Mouse (Mus musculus): ENCODE measurements around the gene Nbea. TPM values are rescaled to one million over a fixed set of nuclear protein-coding genes. Genes with fewer than 3 reads are reported as not detected.
"Not testable (repeated sequence)": the region's sequence is repeated elsewhere in the genome, so short reads cannot be mapped to it uniquely, and the experiment has no call there.

Gene Nbea
- polyA plus RNA-seq, 1 experiment from 2014 or later, result 13.2 TPM

DNA sequence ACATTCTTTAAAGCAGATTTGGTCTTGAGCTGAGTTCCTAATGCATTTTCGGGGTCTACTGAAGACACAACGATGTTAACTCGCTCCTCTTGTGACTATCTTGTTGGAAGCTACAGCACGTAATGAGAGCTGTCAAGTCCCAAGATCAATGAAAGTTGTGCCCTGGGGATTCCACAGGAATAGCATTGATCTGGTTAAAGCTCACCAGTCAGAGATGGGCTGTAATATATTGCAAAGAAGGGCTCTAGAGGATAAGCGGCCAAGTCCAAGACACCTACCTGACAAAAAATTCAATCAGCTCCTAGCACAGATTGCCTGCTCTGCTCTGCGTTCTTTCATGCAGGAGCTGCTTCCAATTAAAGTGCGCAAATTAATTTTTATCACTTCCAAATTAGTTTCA, 545.8 kb downstream of the Nbea start:
- no peak overlapping the region for H3K4me3 ChIP-seq
- no peak overlapping the region for H3K9ac ChIP-seq
- no peaks in the 10 kb centered on the region for H3K27me3 ChIP-seq
- no peak overlapping the region for H3K27ac ChIP-seq
- no peak overlapping the region for H3K4me2 ChIP-seq
- peaks cover 11% of the 10 kb centered on the region; the same call in 1 of the 2 replicates for H3K36me3 ChIP-seq
- ATAC-seq (ENCODE audit: insufficient number of reproducible peaks, low FRiP score, low TSS enrichment, low read depth), result no peak
- H3K4me1 ChIP-seq, result no peaks in the 10 kb centered on the region
- H3K9me3 ChIP-seq, result no peaks in the 10 kb centered on the region
- WGBS, result 77% methylated on average over 7 of the region's 7 CpGs

DNA sequence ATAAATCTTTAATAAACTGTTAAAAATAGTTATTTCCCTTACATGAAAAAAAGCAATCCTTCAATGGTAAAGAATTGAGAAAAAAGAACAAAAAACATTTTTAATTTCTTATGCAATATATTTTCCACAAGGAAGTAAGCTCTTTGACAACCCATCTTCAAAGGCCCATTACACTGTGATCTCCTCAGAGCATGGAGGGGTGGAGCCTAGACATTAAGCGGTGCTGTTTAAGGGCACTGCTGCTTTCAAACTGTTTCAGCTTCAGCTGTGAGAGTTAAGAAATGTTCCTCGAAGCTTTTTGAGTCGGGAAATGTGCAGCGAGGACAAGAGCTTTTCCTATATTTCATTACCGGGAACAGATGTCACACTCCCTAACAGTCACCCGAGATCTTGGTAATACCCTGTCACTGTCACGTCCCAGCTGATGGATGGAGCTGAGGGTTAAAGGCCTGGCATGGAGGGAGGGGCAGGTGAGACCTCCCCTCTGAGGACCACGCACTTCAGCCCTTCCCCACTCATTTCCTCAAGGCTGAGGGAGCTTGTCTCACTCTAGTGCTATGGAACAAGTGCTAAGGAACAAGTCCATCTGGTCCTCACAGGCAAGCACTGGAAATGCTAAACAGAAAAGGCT, 547.8 kb downstream of the Nbea start:
- no peaks in the 10 kb centered on the region for H3K9me3 ChIP-seq
- ATAC-seq (ENCODE audit: insufficient number of reproducible peaks, low FRiP score, low TSS enrichment, low read depth), result no peak
- H3K27me3 ChIP-seq, result no peaks in the 10 kb centered on the region
- 23% methylated on average over 8 of the region's 8 CpGs for WGBS
- no peak overlapping the region for H3K27ac ChIP-seq
- no peak overlapping the region for H3K9ac ChIP-seq
- H3K36me3 ChIP-seq, result peaks cover 10% of the 10 kb centered on the region; the same call in 1 of the 2 replicates
- H3K4me3 ChIP-seq, result no peak overlapping the region
- H3K4me1 ChIP-seq, result no peaks in the 10 kb centered on the region
- no peak overlapping the region for H3K4me2 ChIP-seq

DNA sequence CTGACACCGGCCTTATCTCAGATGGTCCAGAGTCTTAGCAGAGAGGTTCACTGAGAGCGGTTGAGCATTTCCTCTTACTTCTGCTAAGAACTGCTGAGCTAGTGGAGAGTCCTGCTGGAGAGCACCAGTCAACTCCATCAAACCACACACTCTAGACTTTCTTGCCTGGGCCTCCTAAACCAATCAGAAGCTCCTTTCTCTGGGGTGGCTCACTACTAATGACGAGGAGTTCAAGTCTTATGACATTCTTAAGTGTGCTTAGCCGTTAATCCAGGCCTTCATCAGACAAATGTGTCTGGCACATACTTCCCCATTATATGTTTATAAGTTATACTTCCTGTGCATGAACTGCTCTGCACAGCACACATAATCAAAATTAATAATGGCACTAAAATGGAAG, 556.4 kb downstream of the Nbea start:
- WGBS, result 69% methylated on average over 4 of the region's 4 CpGs
- H3K27ac ChIP-seq, result no peak overlapping the region
- no peak overlapping the region for H3K4me2 ChIP-seq
- H3K36me3 ChIP-seq, result peaks cover 33% of the 10 kb centered on the region
- H3K4me3 ChIP-seq, result no peak overlapping the region
- H3K9me3 ChIP-seq, result no peaks in the 10 kb centered on the region
- no peaks in the 10 kb centered on the region for H3K27me3 ChIP-seq
- H3K4me1 ChIP-seq, result 0 out of 2 replicates have a peak, but pooled peaks cover 3% of the 10 kb centered on the region
- ATAC-seq (ENCODE audit: insufficient number of reproducible peaks, low FRiP score, low TSS enrichment, low read depth), result no peak
- H3K9ac ChIP-seq, result no peak overlapping the region

DNA sequence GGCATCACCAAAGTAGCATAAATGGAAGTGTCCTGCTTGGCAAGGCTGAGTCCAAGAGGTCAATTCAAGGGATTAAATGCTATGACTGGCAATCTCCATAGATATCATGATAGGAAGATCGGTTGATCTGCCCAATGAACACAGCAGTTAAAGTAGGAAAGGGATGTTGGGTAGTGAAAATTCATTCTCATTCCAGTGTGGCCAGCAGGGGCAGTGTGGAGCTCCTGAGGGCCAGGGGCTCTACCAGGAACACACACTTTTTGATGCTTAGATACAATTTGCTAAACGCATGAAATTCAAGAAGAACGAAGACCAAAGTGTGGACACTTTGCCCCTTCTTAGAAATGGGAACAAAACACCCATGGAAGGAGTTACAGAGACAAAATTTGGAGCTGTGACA, 561.5 kb downstream of the Nbea start:
- not testable (repeated sequence) for H3K9ac ChIP-seq; H3K27me3 ChIP-seq; H3K27ac ChIP-seq; H3K4me2 ChIP-seq; H3K4me3 ChIP-seq; H3K36me3 ChIP-seq; ATAC-seq (ENCODE audit: insufficient number of reproducible peaks, low FRiP score, low TSS enrichment, low read depth); H3K4me1 ChIP-seq; H3K9me3 ChIP-seq
- 91% methylated on average over 3 of the region's 3 CpGs for WGBS

DNA sequence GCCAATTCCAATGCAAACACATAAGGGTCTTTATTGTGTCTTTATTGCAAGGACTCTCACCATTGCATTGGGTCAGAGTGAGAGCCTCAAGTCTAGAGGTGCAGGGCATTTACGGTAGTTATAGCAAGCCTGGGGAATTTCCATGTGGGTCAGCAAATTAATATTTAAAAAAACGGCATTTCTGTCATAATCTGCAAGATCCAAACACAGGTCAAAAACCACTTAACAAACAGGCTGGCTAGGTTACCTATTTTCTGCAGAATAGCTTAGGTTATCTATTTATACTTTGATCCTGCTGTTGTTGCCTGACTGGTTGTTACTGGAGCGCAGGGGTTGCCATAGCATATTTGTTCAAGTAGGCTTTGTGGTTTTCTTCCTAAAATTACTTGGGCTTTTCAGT, 565.1 kb downstream of the Nbea start:
- no peak overlapping the region for H3K4me3 ChIP-seq
- 88% methylated on average over 3 of the region's 3 CpGs for WGBS
- H3K27ac ChIP-seq, result no peak overlapping the region
- no peaks in the 10 kb centered on the region for H3K27me3 ChIP-seq
- H3K36me3 ChIP-seq, result no peaks in the 10 kb centered on the region
- 0 out of 2 replicates have a peak, but pooled peaks cover 1% of the 10 kb centered on the region for H3K4me1 ChIP-seq
- H3K9ac ChIP-seq, result no peak overlapping the region
- H3K9me3 ChIP-seq, result no peaks in the 10 kb centered on the region
- ATAC-seq (ENCODE audit: insufficient number of reproducible peaks, low FRiP score, low TSS enrichment, low read depth), result no peak
- H3K4me2 ChIP-seq, result no peak overlapping the region

DNA sequence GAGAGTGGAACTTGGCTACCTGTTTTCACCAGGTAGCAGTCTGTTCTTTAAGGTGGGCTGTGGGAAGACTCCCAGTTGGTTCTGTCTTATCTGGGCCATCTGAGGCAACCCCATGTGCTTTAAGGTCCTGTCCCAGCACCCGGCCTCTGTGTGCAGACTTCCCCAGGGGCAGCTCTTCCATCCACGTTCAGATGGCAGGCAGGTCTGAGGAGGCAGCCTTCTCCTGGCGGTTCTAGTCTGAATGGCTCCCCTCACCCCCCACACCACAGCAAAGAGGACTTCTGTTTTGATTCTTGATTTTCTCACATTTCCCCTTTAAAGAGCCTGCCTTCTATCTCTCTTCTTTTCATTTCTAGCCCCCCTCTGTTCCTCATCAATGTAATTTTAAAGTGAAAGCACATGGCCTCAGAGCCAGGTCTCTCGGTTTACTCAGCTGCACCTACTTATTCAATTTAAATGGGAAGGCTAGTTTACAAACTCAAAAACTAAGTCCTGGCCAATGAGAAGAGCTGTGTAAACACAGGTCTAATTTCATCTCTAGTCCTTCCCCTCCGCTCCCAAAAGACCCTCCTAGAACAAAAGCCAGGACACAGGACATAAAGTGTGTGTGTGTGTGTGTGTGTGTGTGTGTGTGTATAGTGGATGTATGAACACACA, 570.9 kb downstream of the Nbea start:
- no peak for ATAC-seq (ENCODE audit: insufficient number of reproducible peaks, low FRiP score, low TSS enrichment, low read depth)
- Histone ChIP-seq H3K27ac (0 out of 2 replicates have a peak overlapping the region, but pooled peaks have one; percentile 35), H3K4me3 (no peak overlapping the region), H3K9ac (no peak overlapping the region), H3K4me1 (peaks cover 13% of the 10 kb centered on the region), H3K9me3 (no peaks in the 10 kb centered on the region), H3K27me3 (no peaks in the 10 kb centered on the region), H3K36me3 (no peaks in the 10 kb centered on the region), H3K4me2 (no peak overlapping the region)
- WGBS, result 24% methylated on average over 5 of the region's 5 CpGs

DNA sequence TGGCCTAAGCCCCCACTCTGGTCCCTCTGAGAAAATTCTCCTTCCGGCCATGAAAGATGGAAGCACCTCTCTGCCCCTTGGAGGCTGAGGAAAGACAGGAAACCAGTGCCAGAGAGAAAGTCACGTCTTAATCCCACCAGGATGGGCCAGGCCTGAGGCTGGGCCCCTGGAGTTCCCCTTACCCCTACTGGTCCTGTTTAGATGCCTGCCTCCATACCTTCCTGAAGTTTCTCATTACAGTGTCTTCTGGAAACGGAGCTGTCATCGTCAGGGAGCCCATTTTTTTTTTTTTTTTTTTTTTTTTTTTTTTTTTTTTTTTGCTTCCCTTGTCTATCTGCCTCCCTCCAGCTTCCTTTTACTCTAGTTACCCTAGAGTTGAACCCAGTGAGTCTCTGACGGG, 571.5 kb downstream of the Nbea start:
- Histone ChIP-seq H3K9ac (no peak overlapping the region), H3K4me2 (no peak overlapping the region), H3K36me3 (no peaks in the 10 kb centered on the region), H3K27ac (no peak overlapping the region), H3K9me3 (no peaks in the 10 kb centered on the region), H3K27me3 (no peaks in the 10 kb centered on the region), H3K4me1 (peaks cover 13% of the 10 kb centered on the region), H3K4me3 (no peak overlapping the region)
- 54% methylated on average over 5 of the region's 5 CpGs for WGBS
- ATAC-seq (ENCODE audit: insufficient number of reproducible peaks, low FRiP score, low TSS enrichment, low read depth), result no peak

DNA sequence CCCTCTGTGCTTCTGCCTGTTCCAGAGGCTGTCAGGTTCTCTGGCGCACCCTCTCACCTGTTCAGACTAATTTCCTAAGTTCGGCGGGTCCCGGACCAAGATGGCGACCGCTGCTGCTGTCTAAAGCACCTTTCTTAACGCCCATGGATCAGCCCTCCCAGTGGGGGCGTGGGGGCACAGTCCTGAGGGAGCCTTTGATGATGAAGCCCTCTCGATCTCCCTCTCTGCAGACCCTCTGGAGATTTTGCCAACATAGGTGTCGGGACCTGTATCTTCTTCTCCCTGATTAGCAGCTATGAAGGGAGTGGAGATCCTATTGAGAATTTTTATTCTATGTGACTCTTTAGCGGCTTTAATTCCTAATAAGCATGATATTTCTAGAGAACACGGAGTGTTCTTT, 573.3 kb downstream of the Nbea start:
- no peak overlapping the region for H3K27ac ChIP-seq
- H3K4me3 ChIP-seq, result no peak overlapping the region
- H3K4me1 ChIP-seq, result peaks cover 13% of the 10 kb centered on the region
- 88% methylated on average over 12 of the region's 12 CpGs for WGBS
- H3K9ac ChIP-seq, result no peak overlapping the region
- H3K27me3 ChIP-seq, result no peaks in the 10 kb centered on the region
- H3K36me3 ChIP-seq, result no peaks in the 10 kb centered on the region
- H3K4me2 ChIP-seq, result no peak overlapping the region
- no peak for ATAC-seq (ENCODE audit: insufficient number of reproducible peaks, low FRiP score, low TSS enrichment, low read depth)
- H3K9me3 ChIP-seq, result no peaks in the 10 kb centered on the region

DNA sequence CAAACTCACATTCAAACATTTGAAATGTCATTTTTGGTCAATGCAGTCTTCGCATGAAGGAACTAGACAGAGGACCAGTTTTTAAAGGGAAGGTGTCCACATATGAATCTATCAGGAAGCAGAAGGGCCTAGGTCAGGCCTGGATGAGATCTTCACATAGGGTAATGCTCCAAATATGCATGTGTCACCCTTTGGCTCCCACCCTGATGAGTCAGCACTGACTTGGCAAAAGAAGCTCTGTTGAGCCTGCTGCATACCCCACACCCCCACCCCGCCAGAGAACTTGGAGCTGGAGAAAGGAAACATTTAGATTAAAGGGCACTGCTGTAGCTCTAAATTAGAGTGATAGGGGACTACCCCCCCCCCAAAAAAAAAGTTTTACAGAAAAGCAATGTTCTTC, 583.2 kb downstream of the Nbea start:
- H3K27me3 ChIP-seq, result no peaks in the 10 kb centered on the region
- no peak overlapping the region for H3K9ac ChIP-seq
- H3K4me1 ChIP-seq, result peaks cover 25% of the 10 kb centered on the region; the same call in 1 of the 2 replicates
- H3K36me3 ChIP-seq, result no peaks in the 10 kb centered on the region
- 43% methylated on average over 2 of the region's 2 CpGs for WGBS
- no peak overlapping the region for H3K4me3 ChIP-seq
- no peaks in the 10 kb centered on the region for H3K9me3 ChIP-seq
- peak overlapping the region; percentile 75 for H3K27ac ChIP-seq
- ATAC-seq (ENCODE audit: insufficient number of reproducible peaks, low FRiP score, low TSS enrichment, low read depth), result peak; percentile 83
- peak overlapping the region; percentile 10; the same call in 1 of the 2 replicates for H3K4me2 ChIP-seq

DNA sequence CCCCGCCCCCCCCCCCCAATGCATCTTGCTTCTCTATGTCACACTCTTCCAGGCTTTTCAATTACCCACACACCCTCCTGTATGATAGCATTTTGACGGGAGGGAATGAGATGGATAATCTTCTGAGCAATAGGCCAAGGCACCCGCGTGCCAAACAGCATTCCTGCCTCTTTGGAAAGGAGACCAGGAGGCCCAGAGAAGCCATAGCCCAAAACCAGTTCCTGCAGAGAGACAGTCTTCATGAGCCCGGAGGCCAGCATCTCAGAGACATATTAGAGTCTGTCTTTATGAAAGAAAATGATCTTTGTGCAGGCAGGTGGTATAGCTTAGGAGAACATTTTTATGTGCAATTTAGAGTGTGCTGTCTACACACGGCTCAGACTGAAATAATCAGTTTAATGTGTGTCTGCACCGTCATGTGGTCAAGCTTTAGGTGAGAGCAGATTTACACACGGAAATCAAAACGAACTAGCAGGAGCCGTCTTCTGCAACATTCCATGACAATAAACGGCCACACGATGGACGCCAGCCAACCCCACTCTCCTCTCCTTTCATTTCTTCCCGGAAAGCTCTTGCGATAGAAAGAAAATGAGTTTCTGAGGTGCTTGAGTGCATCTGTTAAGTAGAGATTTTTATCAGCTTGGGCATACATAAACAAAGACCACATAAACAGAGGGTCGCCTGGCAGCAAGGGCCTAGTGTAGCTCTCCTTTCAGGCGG, 584.0 kb downstream of the Nbea start:
- H3K9ac ChIP-seq, result no peak overlapping the region
- no peaks in the 10 kb centered on the region for H3K27me3 ChIP-seq
- no peak overlapping the region for H3K4me3 ChIP-seq
- H3K36me3 ChIP-seq, result no peaks in the 10 kb centered on the region
- ATAC-seq (ENCODE audit: insufficient number of reproducible peaks, low FRiP score, low TSS enrichment, low read depth), result peak; percentile 44; the same call in 1 of the 2 replicates
- H3K4me1 ChIP-seq, result peaks cover 25% of the 10 kb centered on the region; the same call in 1 of the 2 replicates
- H3K27ac ChIP-seq, result peak overlapping the region; percentile 75
- 31% methylated on average over 17 of the region's 17 CpGs for WGBS
- H3K9me3 ChIP-seq, result no peaks in the 10 kb centered on the region
- H3K4me2 ChIP-seq, result peak overlapping the region; percentile 10; the same call in 1 of the 2 replicates

DNA sequence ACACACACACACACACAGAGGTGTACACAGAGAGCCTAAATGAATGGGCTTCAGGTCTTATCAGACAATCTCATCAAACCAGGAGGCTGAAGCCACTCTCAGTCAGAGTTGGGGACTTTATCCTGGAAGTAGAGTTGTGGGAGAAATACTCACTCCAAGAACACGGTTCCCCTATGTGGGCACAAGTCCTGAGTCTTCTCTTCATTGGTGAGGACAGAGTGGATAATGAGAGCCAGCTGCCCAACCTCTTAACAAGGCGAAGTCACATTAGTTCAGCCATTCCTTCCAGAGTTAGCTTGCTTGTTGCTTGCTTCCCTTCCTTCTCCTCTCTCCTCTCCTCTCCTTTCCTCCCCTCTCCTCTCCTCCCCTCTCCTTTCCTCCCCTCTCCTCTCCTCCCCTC, 584.8 kb downstream of the Nbea start:
- H3K9ac ChIP-seq, result no peak overlapping the region
- 40% methylated on average over 2 of the region's 2 CpGs for WGBS
- H3K9me3 ChIP-seq, result no peaks in the 10 kb centered on the region
- no peaks in the 10 kb centered on the region for H3K36me3 ChIP-seq
- peaks cover 25% of the 10 kb centered on the region; the same call in 1 of the 2 replicates for H3K4me1 ChIP-seq
- no peaks in the 10 kb centered on the region for H3K27me3 ChIP-seq
- no peak overlapping the region for H3K27ac ChIP-seq
- no peak overlapping the region for H3K4me2 ChIP-seq
- ATAC-seq (ENCODE audit: insufficient number of reproducible peaks, low FRiP score, low TSS enrichment, low read depth), result no peak
- no peak overlapping the region for H3K4me3 ChIP-seq

DNA sequence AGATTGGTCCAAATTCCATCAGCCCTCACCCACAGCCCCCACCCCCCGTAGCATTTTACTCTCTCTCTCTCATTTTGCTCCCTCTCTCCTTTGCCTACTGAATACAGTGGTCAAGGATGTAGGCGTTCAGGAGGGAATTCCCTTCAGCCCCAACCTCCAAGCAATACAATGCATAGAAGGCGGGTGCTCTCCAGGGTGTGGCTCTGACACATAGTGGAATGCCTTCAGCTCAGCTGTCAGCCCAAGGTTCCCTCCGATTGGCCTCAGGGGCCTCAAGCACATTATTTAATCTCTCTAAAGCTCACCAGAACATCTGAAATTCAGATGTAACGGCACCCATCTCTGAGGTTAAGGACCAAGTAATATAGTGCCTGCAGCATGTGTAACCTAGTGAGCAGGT, 590.2 kb downstream of the Nbea start:
- Histone ChIP-seq H3K36me3 (no peaks in the 10 kb centered on the region), H3K9ac (no peak overlapping the region), H3K4me2 (no peak overlapping the region), H3K9me3 (no peaks in the 10 kb centered on the region), H3K27ac (no peak overlapping the region), H3K27me3 (no peaks in the 10 kb centered on the region), H3K4me3 (no peak overlapping the region), H3K4me1 (peaks cover 29% of the 10 kb centered on the region)
- ATAC-seq (ENCODE audit: insufficient number of reproducible peaks, low FRiP score, low TSS enrichment, low read depth), result no peak
- 52% methylated on average over 5 of the region's 5 CpGs for WGBS
